Mouse (Mus musculus): ENCODE measurements at regions not wholly inside any gene's neighbourhood (a gene's known extent, or its start where the extent isn't known, plus 50 kb on each side); places are given as distances from the start of the nearest gene placed in this dataset.
"Not testable (repeated sequence)": the region's sequence is repeated elsewhere in the genome, so short reads cannot be mapped to it uniquely, and the experiment has no call there.

DNA sequence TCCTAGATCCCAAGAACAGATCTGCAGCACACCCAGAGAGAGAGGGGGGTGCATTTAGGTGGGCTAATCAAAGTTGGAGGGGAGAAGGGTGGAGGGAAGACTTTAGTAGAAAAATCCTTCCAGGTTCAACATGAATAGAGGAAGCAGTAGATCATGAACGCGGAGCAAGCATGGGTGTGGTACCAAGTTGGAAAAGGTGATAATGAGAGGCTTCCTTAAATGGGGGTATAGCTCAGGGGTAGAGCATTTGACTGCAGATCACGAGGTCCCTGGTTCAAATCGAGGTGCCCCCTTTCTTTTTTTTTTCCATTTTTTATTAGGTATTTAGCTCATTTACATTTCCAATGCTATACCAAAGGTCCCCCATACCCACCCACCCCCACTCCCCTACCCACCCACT is 54.0 kb upstream of the Krba1 start:
- ATAC-seq (replicated peaks; ENCODE audit: low FRiP score); H3K9me3 ChIP-seq (ENCODE audit: control insufficient read depth, low read length); DNase-seq (ENCODE audit: low spot score); H3K27me3 ChIP-seq (ENCODE audit: control insufficient read depth, insufficient read depth, low read length); H3K36me3 ChIP-seq (ENCODE audit: control insufficient read depth, insufficient read depth, low read length); H3K4me1 ChIP-seq (replicated peaks; ENCODE audit: control insufficient read depth, insufficient read depth, low read length); H3K4me3 ChIP-seq (ENCODE audit: low read depth, low read length); H3K27ac ChIP-seq (ENCODE audit: low read depth, low read length); H3K4me2 ChIP-seq (ENCODE audit: low read depth, low read length, severe bottlenecking); H3K9ac ChIP-seq (ENCODE audit: low read length): not testable (repeated sequence)
- WGBS = 86% methylated on average over 4 of the region's 4 CpGs

DNA sequence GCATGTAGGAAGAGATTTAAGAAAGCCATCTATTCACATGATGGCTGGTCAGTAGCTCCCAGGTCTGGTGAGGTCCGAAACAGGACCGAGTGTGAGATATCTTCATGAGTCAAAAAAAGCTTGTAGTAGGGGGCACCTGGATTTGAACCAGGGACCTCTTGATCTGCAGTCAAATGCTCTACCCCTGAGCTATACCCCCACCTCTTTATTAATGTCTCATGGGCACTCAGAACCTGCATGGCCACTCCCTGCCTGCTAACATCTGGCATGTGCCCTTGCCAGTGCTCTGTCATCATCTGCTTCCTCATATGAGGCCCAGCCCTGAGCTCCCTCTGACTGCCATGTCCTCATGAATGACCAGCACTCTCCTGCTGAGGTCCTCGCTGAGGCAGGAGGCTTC is 58.4 kb upstream of the Krba1 start:
- not testable (repeated sequence) for H3K4me2 ChIP-seq (ENCODE audit: low read depth, low read length, severe bottlenecking); ATAC-seq (replicated peaks; ENCODE audit: low FRiP score); H3K27me3 ChIP-seq (ENCODE audit: control insufficient read depth, insufficient read depth, low read length); H3K9me3 ChIP-seq (ENCODE audit: control insufficient read depth, low read length); DNase-seq (ENCODE audit: low spot score); H3K36me3 ChIP-seq (ENCODE audit: control insufficient read depth, insufficient read depth, low read length); H3K4me3 ChIP-seq (ENCODE audit: low read depth, low read length); H3K27ac ChIP-seq (ENCODE audit: low read depth, low read length); H3K4me1 ChIP-seq (replicated peaks; ENCODE audit: control insufficient read depth, insufficient read depth, low read length); H3K9ac ChIP-seq (ENCODE audit: low read length)
- WGBS = 73% methylated on average over 3 of the region's 3 CpGs

DNA sequence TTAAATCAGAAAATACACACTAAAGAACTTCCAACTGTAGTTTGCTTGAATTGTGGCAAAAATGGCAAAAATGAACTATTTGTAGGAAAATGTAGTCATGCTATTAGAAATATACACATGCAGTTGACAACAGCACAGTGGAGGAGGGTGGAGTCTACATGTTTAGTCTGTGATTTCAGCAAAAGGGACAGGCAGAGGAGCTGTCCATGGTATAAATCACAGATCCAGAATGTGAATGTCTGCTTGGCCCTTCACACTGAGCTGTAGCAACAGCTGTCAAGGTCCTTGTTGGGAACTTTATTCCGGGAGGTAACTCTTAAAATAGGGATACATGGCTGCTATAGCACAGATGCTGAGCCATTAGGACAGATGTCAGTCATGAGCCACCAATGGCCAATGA is 107.4 kb upstream of the Krba1 start:
- H3K36me3 ChIP-seq (ENCODE audit: control insufficient read depth, insufficient read depth, low read length) = no peaks in the 10 kb centered on the region
- no peak overlapping the region for H3K4me3 ChIP-seq (ENCODE audit: low read depth, low read length)
- ATAC-seq (replicated peaks; ENCODE audit: low FRiP score) (no peak), DNase-seq (ENCODE audit: low spot score) (no peak)
- H3K4me1 ChIP-seq (replicated peaks; ENCODE audit: control insufficient read depth, insufficient read depth, low read length) = no peaks in the 10 kb centered on the region
- H3K9ac ChIP-seq (ENCODE audit: low read length) = no peak overlapping the region
- H3K27me3 ChIP-seq (ENCODE audit: control insufficient read depth, insufficient read depth, low read length) = no peaks in the 10 kb centered on the region
- H3K4me2 ChIP-seq (ENCODE audit: low read depth, low read length, severe bottlenecking) = no peak overlapping the region
- H3K9me3 ChIP-seq (ENCODE audit: control insufficient read depth, low read length) = no peaks in the 10 kb centered on the region
- H3K27ac ChIP-seq (ENCODE audit: low read depth, low read length) = no peak overlapping the region
- WGBS = 97% methylated on average over 1 of the region's 1 CpGs

DNA sequence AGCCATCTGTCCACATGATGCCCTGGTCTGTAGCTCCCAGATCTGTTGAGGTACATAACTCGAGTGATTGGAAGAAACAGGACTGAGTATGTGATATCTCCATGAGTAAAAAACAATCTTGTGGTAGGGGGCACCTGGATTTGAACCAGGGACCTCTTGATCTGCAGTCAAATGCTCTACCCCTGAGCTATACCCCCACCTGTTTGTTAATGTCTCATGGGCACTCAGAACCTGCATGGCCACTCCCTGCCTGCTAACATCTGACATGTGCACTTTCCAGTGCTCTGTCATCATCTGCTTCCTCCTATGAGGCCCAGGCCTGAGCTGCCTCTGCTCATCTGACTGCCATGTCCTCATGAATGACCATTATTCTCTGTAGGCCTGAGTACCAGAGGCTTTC is 115.7 kb upstream of the Krba1 start:
- 67% methylated on average over 1 of the region's 1 CpGs for WGBS
- not testable (repeated sequence) for ATAC-seq (replicated peaks; ENCODE audit: low FRiP score)

DNA sequence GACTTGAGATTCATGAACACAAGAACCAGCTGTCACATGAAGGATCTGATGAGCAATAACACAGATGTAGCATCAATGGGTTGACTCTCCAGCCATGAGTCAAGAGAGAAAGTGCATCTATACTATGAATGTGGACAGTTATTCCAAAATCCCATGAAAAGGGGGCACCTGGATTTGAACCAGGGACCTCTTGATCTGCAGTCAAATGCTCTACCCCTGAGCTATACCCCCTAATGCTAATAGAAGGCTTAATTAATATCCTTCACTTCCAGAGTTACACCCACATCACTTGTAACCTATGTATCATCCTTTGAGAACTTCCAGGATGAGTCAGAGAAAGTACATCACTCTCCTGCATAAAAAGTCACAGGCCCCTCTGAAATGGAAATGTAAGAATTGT is 133.8 kb upstream of the Krba1 start:
- not testable (repeated sequence) for H3K4me3 ChIP-seq (ENCODE audit: low read depth, low read length); ATAC-seq (replicated peaks; ENCODE audit: low FRiP score); DNase-seq (ENCODE audit: low spot score); H3K4me1 ChIP-seq (replicated peaks; ENCODE audit: control insufficient read depth, insufficient read depth, low read length); H3K4me2 ChIP-seq (ENCODE audit: low read depth, low read length, severe bottlenecking); H3K9ac ChIP-seq (ENCODE audit: low read length); H3K9me3 ChIP-seq (ENCODE audit: control insufficient read depth, low read length); H3K36me3 ChIP-seq (ENCODE audit: control insufficient read depth, insufficient read depth, low read length); H3K27ac ChIP-seq (ENCODE audit: low read depth, low read length); H3K27me3 ChIP-seq (ENCODE audit: control insufficient read depth, insufficient read depth, low read length)

More for the DNA sequence above, 115.7 kb upstream of the Krba1 start:
- H3K36me3 ChIP-seq (ENCODE audit: control insufficient read depth, insufficient read depth, low read length); H3K4me3 ChIP-seq (ENCODE audit: low read depth, low read length); H3K4me1 ChIP-seq (replicated peaks; ENCODE audit: control insufficient read depth, insufficient read depth, low read length); H3K27ac ChIP-seq (ENCODE audit: low read depth, low read length); H3K27me3 ChIP-seq (ENCODE audit: control insufficient read depth, insufficient read depth, low read length); H3K4me2 ChIP-seq (ENCODE audit: low read depth, low read length, severe bottlenecking); H3K9ac ChIP-seq (ENCODE audit: low read length); DNase-seq (ENCODE audit: low spot score); H3K9me3 ChIP-seq (ENCODE audit: control insufficient read depth, low read length): not testable (repeated sequence)

DNA sequence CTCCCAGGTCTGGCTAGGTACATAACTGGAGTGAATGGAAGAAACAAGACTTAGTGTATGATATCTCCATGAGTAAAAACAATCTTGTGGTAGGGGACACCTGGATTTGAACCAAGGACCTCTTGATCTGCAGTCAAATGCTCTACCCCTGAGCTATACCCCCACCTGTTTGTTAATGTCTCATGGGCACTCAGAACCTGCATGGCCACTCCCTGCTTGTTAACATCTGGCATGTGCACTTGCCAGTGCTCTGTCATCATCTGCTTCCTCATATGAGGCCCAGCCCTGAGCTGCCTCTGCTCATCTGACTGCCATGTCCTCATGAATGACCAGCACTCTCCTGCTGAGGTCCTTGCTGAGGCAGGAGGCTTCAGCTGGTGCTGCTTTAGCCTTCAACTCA is 142.4 kb upstream of the Krba1 start:
- not testable (repeated sequence) for H3K27ac ChIP-seq (ENCODE audit: low read depth, low read length); H3K9me3 ChIP-seq (ENCODE audit: control insufficient read depth, low read length); H3K4me3 ChIP-seq (ENCODE audit: low read depth, low read length); H3K4me2 ChIP-seq (ENCODE audit: low read depth, low read length, severe bottlenecking); H3K9ac ChIP-seq (ENCODE audit: low read length); H3K4me1 ChIP-seq (replicated peaks; ENCODE audit: control insufficient read depth, insufficient read depth, low read length); DNase-seq (ENCODE audit: low spot score); H3K36me3 ChIP-seq (ENCODE audit: control insufficient read depth, insufficient read depth, low read length); H3K27me3 ChIP-seq (ENCODE audit: control insufficient read depth, insufficient read depth, low read length); ATAC-seq (replicated peaks; ENCODE audit: low FRiP score)

DNA sequence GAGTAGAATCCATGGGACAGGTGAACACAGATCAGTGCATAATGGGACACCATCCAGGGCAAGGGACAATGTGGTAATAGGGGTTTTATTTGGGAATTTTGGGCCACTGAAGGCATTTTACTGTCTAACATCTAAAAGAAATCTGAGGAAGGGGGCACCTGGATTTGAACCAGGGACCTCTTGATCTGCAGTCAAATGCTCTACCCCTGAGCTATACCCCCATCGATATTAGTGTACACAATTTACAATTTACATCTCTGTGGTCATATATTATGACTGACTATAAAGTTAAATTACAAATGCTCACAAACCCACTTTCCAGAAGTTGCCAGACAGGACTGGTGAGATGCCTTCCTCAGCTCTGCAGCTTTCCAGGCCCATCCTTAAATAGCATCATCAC is 143.4 kb upstream of the Krba1 start:
- no peak overlapping the region for H3K4me2 ChIP-seq (ENCODE audit: low read depth, low read length, severe bottlenecking)
- 92% methylated on average over 1 of the region's 1 CpGs for WGBS
- no peak for DNase-seq (ENCODE audit: low spot score)
- ATAC-seq (replicated peaks; ENCODE audit: low FRiP score) = no peak
- H3K27ac ChIP-seq (ENCODE audit: low read depth, low read length) = no peak overlapping the region
- H3K27me3 ChIP-seq (ENCODE audit: control insufficient read depth, insufficient read depth, low read length) = no peaks in the 10 kb centered on the region
- H3K9me3 ChIP-seq (ENCODE audit: control insufficient read depth, low read length) = no peaks in the 10 kb centered on the region
- no peak overlapping the region for H3K9ac ChIP-seq (ENCODE audit: low read length)
- H3K4me1 ChIP-seq (replicated peaks; ENCODE audit: control insufficient read depth, insufficient read depth, low read length) = no peaks in the 10 kb centered on the region
- H3K4me3 ChIP-seq (ENCODE audit: low read depth, low read length) = no peak overlapping the region
- H3K36me3 ChIP-seq (ENCODE audit: control insufficient read depth, insufficient read depth, low read length) = no peaks in the 10 kb centered on the region

DNA sequence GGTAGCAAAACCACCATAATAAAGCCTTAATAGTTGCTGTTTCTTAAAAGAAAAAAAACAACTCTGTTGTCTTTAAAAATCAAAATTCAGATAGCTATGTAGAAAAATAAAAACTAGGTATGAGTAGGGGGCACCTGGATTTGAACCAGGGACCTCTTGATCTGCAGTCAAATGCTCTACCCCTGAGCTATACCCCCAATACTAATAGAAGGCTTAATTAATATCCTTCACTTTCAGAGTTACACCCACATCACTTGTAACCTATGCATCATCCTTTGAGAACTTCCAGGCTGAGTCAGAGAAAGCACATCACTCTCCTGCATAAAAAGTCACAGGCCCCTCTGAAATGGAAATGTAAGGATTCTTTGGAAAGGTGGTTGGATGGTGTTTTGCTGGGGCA is 151.2 kb upstream of the Krba1 start:
- H3K9ac ChIP-seq (ENCODE audit: low read length); H3K27ac ChIP-seq (ENCODE audit: low read depth, low read length); H3K36me3 ChIP-seq (ENCODE audit: control insufficient read depth, insufficient read depth, low read length); ATAC-seq (replicated peaks; ENCODE audit: low FRiP score); H3K4me3 ChIP-seq (ENCODE audit: low read depth, low read length); H3K4me1 ChIP-seq (replicated peaks; ENCODE audit: control insufficient read depth, insufficient read depth, low read length); H3K27me3 ChIP-seq (ENCODE audit: control insufficient read depth, insufficient read depth, low read length); H3K9me3 ChIP-seq (ENCODE audit: control insufficient read depth, low read length); DNase-seq (ENCODE audit: low spot score); H3K4me2 ChIP-seq (ENCODE audit: low read depth, low read length, severe bottlenecking): not testable (repeated sequence)

DNA sequence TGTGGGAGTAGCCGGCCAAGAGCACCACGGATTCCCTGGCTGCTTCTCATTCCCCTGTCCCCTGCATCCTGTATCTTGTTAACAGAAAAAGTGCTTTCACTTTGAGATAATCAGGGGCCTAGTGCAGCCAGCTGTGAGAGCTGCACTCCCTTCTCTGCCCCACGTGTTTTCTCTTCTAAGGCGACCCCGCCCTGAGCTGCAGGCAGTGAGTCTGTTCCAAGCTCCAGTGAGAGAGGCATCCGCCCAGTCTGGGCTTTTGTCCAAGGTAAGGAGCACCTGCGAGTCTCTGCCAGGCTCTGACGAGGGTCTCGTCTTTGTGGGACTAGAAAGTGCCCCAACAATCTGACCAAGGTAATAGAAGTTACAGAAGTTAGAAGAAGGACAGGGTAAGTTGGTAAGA is 141.0 kb upstream of the Zfp746 start:
- no peaks in the 10 kb centered on the region for H3K36me3 ChIP-seq (ENCODE audit: control insufficient read depth, insufficient read depth, low read length)
- no peak overlapping the region for H3K27ac ChIP-seq (ENCODE audit: low read depth, low read length)
- H3K27me3 ChIP-seq (ENCODE audit: control insufficient read depth, insufficient read depth, low read length) = no peaks in the 10 kb centered on the region
- no peak for ATAC-seq (replicated peaks; ENCODE audit: low FRiP score)
- no peak for DNase-seq (ENCODE audit: low spot score)
- H3K4me3 ChIP-seq (ENCODE audit: low read depth, low read length) = no peak overlapping the region
- 67% methylated on average over 9 of the region's 9 CpGs for WGBS
- no peak overlapping the region for H3K4me2 ChIP-seq (ENCODE audit: low read depth, low read length, severe bottlenecking)
- no peaks in the 10 kb centered on the region for H3K4me1 ChIP-seq (replicated peaks; ENCODE audit: control insufficient read depth, insufficient read depth, low read length)
- H3K9ac ChIP-seq (ENCODE audit: low read length) = no peak overlapping the region
- no peaks in the 10 kb centered on the region for H3K9me3 ChIP-seq (ENCODE audit: control insufficient read depth, low read length)

All from forebrain, embryonic 11.5 days (tissue).